Mouse (Mus musculus) liver, embryonic 11.5 days (tissue): ENCODE results near the gene Tent4b. TPM values are rescaled to one million over a fixed set of nuclear protein-coding genes. Genes with fewer than 3 reads are reported as not detected.
A peak's percentile ranks its signal among the peaks of the same experiment; 100 is the strongest.

Experiments
- ATAC-seq: fragments of 200-750 bp; cut with Nextera tagmentation; replicated peaks from 2 replicates; pipeline ENCODE4 v1.8.0; 2017; ENCODE audit warnings: moderate number of reproducible peaks, mild to moderate bottlenecking, moderate TSS enrichment, moderate library complexity; ENCODE audit not compliant: low FRiP score
- DNase-seq: peaks from one replicate; pipeline ENCODE4 v3.0.0-alpha.2; 2017; ENCODE audit warnings: low spot score
- H3K27ac ChIP-seq: fragments of 300-500 bp; sonication (generic); 2 replicates; pipeline ENCODE4 v1.5.1; 2014; ENCODE audit warnings: mild to moderate bottlenecking, low read depth, low read length, control low read depth
- H3K27me3 ChIP-seq: fragments of 300-500 bp; sonication (generic); replicated peaks from 2 replicates; pipeline ENCODE4 v1.6.1; 2014; ENCODE audit warnings: low read length, mixed read lengths; ENCODE audit not compliant: control insufficient read depth, insufficient read depth
- H3K36me3 ChIP-seq: fragments of 300-500 bp; sonication (generic); 2 replicates; pipeline ENCODE4 v1.6.1; 2014; ENCODE audit warnings: mild to moderate bottlenecking, low read length, moderate library complexity, mixed read lengths; ENCODE audit not compliant: control insufficient read depth, insufficient read depth
- H3K4me1 ChIP-seq: fragments of 300-500 bp; sonication (generic); replicated peaks from 2 replicates; pipeline ENCODE4 v1.6.1; 2014; ENCODE audit warnings: low read length, mixed read lengths; ENCODE audit not compliant: control insufficient read depth, insufficient read depth
- H3K4me2 ChIP-seq: fragments of 300-500 bp; sonication (generic); 2 replicates; pipeline ENCODE4 v1.6.1; 2014; ENCODE audit warnings: mild to moderate bottlenecking, control low read depth, moderate library complexity
- H3K4me3 ChIP-seq: fragments of 300-500 bp; sonication (generic); 2 replicates; pipeline ENCODE4 v1.5.1; 2014; ENCODE audit warnings: low read depth, low read length, control low read depth
- H3K9ac ChIP-seq: fragments of 300-500 bp; sonication (generic); 2 replicates; pipeline ENCODE4 v1.6.1; 2014; ENCODE audit warnings: low read depth, low read length, control low read depth
- H3K9me3 ChIP-seq: fragments of 300-500 bp; sonication (generic); 2 replicates; pipeline ENCODE4 v1.6.1; 2016; ENCODE audit warnings: low read length, inconsistent platforms, mixed read lengths; ENCODE audit not compliant: control insufficient read depth
- WGBS: fragments of 180-500 bp; shearing (Covaris S2); extraction: QIAGEN DNeasy Blood & Tissue Kit; methylation state at CpG from one replicate; pipeline ENCODE4 v1.1.7; 2014; 5-methylcytosine and 5-hydroxymethylcytosine counted together
- polyA plus RNA-seq: library from polyadenylated mRNA; unstranded; fragments of >200 nt; fragmentation: Nextera tagmentation; extraction: Ambion mirVana; gene quantifications from 2 replicates; pipeline ENCODE4 v1.2.1, GENCODE M21; 2014

The Tent4b gene
- polyA plus RNA-seq, 1 experiment from 2014 or later = 11.2 TPM

- peaks cover 75% of the 10 kb centered on the region for H3K4me1 ChIP-seq
- 0 out of 2 replicates have a peak, but pooled peaks cover 2% of the 10 kb centered on the region for H3K36me3 ChIP-seq
- WGBS = 28% methylated on average over 12 of the region's 12 CpGs
- DNase-seq (no peak), ATAC-seq (peak; percentile 70)
- peak overlapping the region; percentile 86 for H3K4me2 ChIP-seq
- peak overlapping the region; percentile 89 for H3K27ac ChIP-seq
- H3K4me3 ChIP-seq = peak overlapping the region; percentile 3; the same call in 1 of the 2 replicates
- peak overlapping the region; percentile 39 for H3K9ac ChIP-seq
- no peaks in the 10 kb centered on the region for H3K27me3 ChIP-seq
- no peaks in the 10 kb centered on the region for H3K9me3 ChIP-seq
These were observed 99.1 kb downstream of the Tent4b start for GRCm38 (mm10) chr8:88297976-88298732.

- peak overlapping the region; percentile 89 for H3K27ac ChIP-seq
- peak overlapping the region; percentile 91 for H3K9ac ChIP-seq
- H3K4me2 ChIP-seq = peak overlapping the region; percentile 86
- no peaks in the 10 kb centered on the region for H3K9me3 ChIP-seq
- H3K4me1 ChIP-seq = peaks cover 74% of the 10 kb centered on the region
- WGBS = 75% methylated on average over 10 of the region's 10 CpGs
- DNase-seq (no peak), ATAC-seq (no peak)
- H3K36me3 ChIP-seq = 0 out of 2 replicates have a peak, but pooled peaks cover 2% of the 10 kb centered on the region
- peak overlapping the region; percentile 3; the same call in 1 of the 2 replicates for H3K4me3 ChIP-seq
- no peaks in the 10 kb centered on the region for H3K27me3 ChIP-seq
These were observed 99.7 kb downstream of the Tent4b start for GRCm38 (mm10) chr8:88298733-88299103.

- Histone ChIP-seq H3K27me3 (no peaks in the 10 kb centered on the region), H3K27ac (peak overlapping the region; percentile 89), H3K36me3 (0 out of 2 replicates have a peak, but pooled peaks cover 2% of the 10 kb centered on the region), H3K9ac (peak overlapping the region; percentile 91), H3K9me3 (no peaks in the 10 kb centered on the region), H3K4me3 (peak overlapping the region; percentile 65), H3K4me2 (peak overlapping the region; percentile 86), H3K4me1 (peaks cover 67% of the 10 kb centered on the region)
- WGBS = 32% methylated on average over 10 of the region's 10 CpGs
- DNase-seq (peak; percentile 60), ATAC-seq (peak; percentile 87)
These were observed 101.0 kb downstream of the Tent4b start for GRCm38 (mm10) chr8:88299907-88300603.

- H3K9ac ChIP-seq = peak overlapping the region; percentile 91
- WGBS = 68% methylated on average over 15 of the region's 15 CpGs
- peak; percentile 32; the same call in 1 of the 2 replicates for ATAC-seq
- no peaks in the 10 kb centered on the region for H3K9me3 ChIP-seq
- DNase-seq = no peak
- no peaks in the 10 kb centered on the region for H3K27me3 ChIP-seq
- H3K36me3 ChIP-seq = peaks cover 6% of the 10 kb centered on the region; the same call in 1 of the 2 replicates
- peak overlapping the region; percentile 86 for H3K4me2 ChIP-seq
- peak overlapping the region; percentile 65 for H3K4me3 ChIP-seq
- H3K27ac ChIP-seq = peak overlapping the region; percentile 89
- peaks cover 60% of the 10 kb centered on the region for H3K4me1 ChIP-seq
These were observed 102.8 kb downstream of the Tent4b start for GRCm38 (mm10) chr8:88301589-88302437.

- Histone ChIP-seq H3K4me1 (peaks cover 22% of the 10 kb centered on the region), H3K27me3 (no peaks in the 10 kb centered on the region), H3K9ac (no peak overlapping the region), H3K9me3 (no peaks in the 10 kb centered on the region), H3K27ac (no peak overlapping the region), H3K4me2 (no peak overlapping the region), H3K4me3 (no peak overlapping the region), H3K36me3 (peaks cover 16% of the 10 kb centered on the region; the same call in 1 of the 2 replicates)
- ATAC-seq = no peak
- WGBS = 83% methylated on average over 4 of the region's 4 CpGs
- no peak for DNase-seq
These were observed 106.8 kb downstream of the Tent4b start for GRCm38 (mm10) chr8:88305814-88306213.

- Histone ChIP-seq H3K4me3 (no peak overlapping the region), H3K9ac (no peak overlapping the region), H3K27ac (no peak overlapping the region), H3K9me3 (no peaks in the 10 kb centered on the region), H3K4me1 (peaks cover 22% of the 10 kb centered on the region), H3K27me3 (no peaks in the 10 kb centered on the region), H3K4me2 (no peak overlapping the region), H3K36me3 (peaks cover 16% of the 10 kb centered on the region; the same call in 1 of the 2 replicates)
- WGBS = 70% methylated on average over 14 of the region's 14 CpGs
- no peak for ATAC-seq
- no peak for DNase-seq
These were observed 107.5 kb downstream of the Tent4b start for GRCm38 (mm10) chr8:88306511-88306910.

- ATAC-seq = no peak
- DNase-seq = no peak
- no peak overlapping the region for H3K27ac ChIP-seq
- H3K9ac ChIP-seq = no peak overlapping the region
- peaks cover 16% of the 10 kb centered on the region; the same call in 1 of the 2 replicates for H3K36me3 ChIP-seq
- H3K4me2 ChIP-seq = no peak overlapping the region
- H3K9me3 ChIP-seq = no peaks in the 10 kb centered on the region
- H3K4me3 ChIP-seq = no peak overlapping the region
- WGBS = 87% methylated on average over 4 of the region's 4 CpGs
- H3K27me3 ChIP-seq = no peaks in the 10 kb centered on the region
- H3K4me1 ChIP-seq = peaks cover 11% of the 10 kb centered on the region
These were observed 108.7 kb downstream of the Tent4b start for GRCm38 (mm10) chr8:88307736-88308135.
